Mouse (Mus musculus) small intestine, adult 2 months (tissue): ENCODE measurements around the gene Eif1. TPM values are rescaled to one million over a fixed set of nuclear protein-coding genes. Genes with fewer than 3 reads are reported as not detected.

ENCODE experiments used
- H3K27ac ChIP-seq: fragments of 200-500 bp; 2 replicates; pipeline ENCODE4 v1.5.1; 2012; ENCODE audit warnings: low read depth, low read length, control low read depth, inconsistent platforms; ENCODE audit not compliant: insufficient read depth
- H3K27me3 ChIP-seq: fragments of 200-500 bp; 2 replicates; pipeline ENCODE4 v1.6.1; 2012; ENCODE audit warnings: mild to moderate bottlenecking, moderate library complexity, low read length, inconsistent platforms; ENCODE audit not compliant: control insufficient read depth, insufficient read depth
- H3K36me3 ChIP-seq: fragments of 200-500 bp; 2 replicates; pipeline ENCODE4 v1.6.1; 2012; ENCODE audit warnings: mild to moderate bottlenecking, low read length, control low read depth, inconsistent platforms; ENCODE audit not compliant: control insufficient read depth, insufficient read depth
- H3K4me1 ChIP-seq: fragments of 200-500 bp; 2 replicates; pipeline ENCODE4 v1.6.1; 2012; ENCODE audit warnings: low read length, inconsistent platforms, mixed read lengths; ENCODE audit not compliant: control insufficient read depth, insufficient read depth, insufficient read length
- H3K4me3 ChIP-seq: fragments of 200-500 bp; 2 replicates; pipeline ENCODE4 v1.5.1; 2012; ENCODE audit warnings: low read depth, mild to moderate bottlenecking, control low read depth, inconsistent platforms, low read length, moderate library complexity
- CTCF ChIP-seq: fragments of 200-500 bp; IDR thresholded peaks from 2 replicates; pipeline ENCODE4 v1.5.1; 2012; ENCODE audit warnings: low read depth, mild to moderate bottlenecking, control low read depth, inconsistent platforms, low read length, moderate library complexity, mixed read lengths; ENCODE audit not compliant: insufficient replicate concordance, insufficient read length; ENCODE audit errors: extremely low read depth
- POLR2A ChIP-seq: fragments of 200-500 bp; IDR thresholded peaks from 2 replicates; pipeline ENCODE4 v1.6.1; 2012; ENCODE audit warnings: low read depth, mild to moderate bottlenecking, control low read depth, inconsistent platforms, low read length, moderate library complexity
- WGBS: fragments of 180-500 bp; shearing (Covaris S2); methylation state at CpG from one replicate; pipeline ENCODE4 v1.1.7; 2018; 5-methylcytosine and 5-hydroxymethylcytosine counted together
- polyA plus RNA-seq: library from polyadenylated mRNA; depleted of rRNA; stranded (reverse); fragments of >200 nt; gene quantifications from 2 replicates; pipeline ENCODE4 v1.2.3, GENCODE M21; 2012

Eif1 gene
- polyA plus RNA-seq, 1 experiment: 102 TPM

GRCm38 (mm10) chr11:100281596-100282544 is 37.8 kb upstream of the Eif1 start:
- no peak overlapping the region for H3K4me3 ChIP-seq
- no peaks in the 10 kb centered on the region for H3K36me3 ChIP-seq
- H3K27ac ChIP-seq: no peak overlapping the region
- no peaks in the 10 kb centered on the region for H3K27me3 ChIP-seq
- TF ChIP-seq CTCF (peak; percentile 41; the same call in 1 of the 2 replicates), POLR2A (no peak)
- WGBS: 19% methylated on average over 11 of the region's 11 CpGs
- H3K4me1 ChIP-seq: peaks cover 31% of the 10 kb centered on the region

DNA sequence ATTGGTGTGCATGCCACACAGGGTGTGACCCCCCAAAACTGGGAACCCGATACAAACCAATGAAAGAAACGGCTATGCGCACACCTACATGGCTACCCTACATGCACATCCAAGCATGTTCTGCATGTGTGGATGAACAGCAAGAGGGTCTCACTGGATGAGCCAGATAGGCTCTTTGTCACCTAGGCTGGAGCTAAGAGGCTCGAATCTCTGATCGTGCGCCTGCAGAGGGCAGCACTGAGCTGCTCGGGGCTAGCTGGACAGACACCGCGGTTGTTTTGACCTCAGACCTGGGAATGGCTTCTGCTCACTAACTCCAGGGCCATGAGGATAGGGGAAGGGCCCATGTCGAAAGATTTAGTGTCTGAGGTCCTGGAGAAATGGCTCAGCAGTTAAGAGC is 37.1 kb upstream of the Eif1 start:
- H3K27me3 ChIP-seq: no peaks in the 10 kb centered on the region
- TF ChIP-seq CTCF (peak; percentile 97), POLR2A (no peak)
- no peaks in the 10 kb centered on the region for H3K36me3 ChIP-seq
- no peak overlapping the region for H3K4me3 ChIP-seq
- H3K27ac ChIP-seq: no peak overlapping the region
- H3K4me1 ChIP-seq: peaks cover 34% of the 10 kb centered on the region
- WGBS: 17% methylated on average over 10 of the region's 10 CpGs

GRCm38 (mm10) chr11:100284988-100285387 is 34.7 kb upstream of the Eif1 start:
- 47% methylated on average over 4 of the region's 4 CpGs for WGBS
- Histone ChIP-seq H3K36me3 (no peaks in the 10 kb centered on the region), H3K4me1 (peaks cover 54% of the 10 kb centered on the region), H3K4me3 (no peak overlapping the region), H3K27ac (peak overlapping the region; percentile 100), H3K27me3 (no peaks in the 10 kb centered on the region)
- TF ChIP-seq POLR2A (no peak), CTCF (no peak)

GRCm38 (mm10) chr11:100287024-100287423 is 32.7 kb upstream of the Eif1 start:
- Histone ChIP-seq H3K27ac (peak overlapping the region; percentile 100), H3K4me3 (no peak overlapping the region), H3K4me1 (peaks cover 58% of the 10 kb centered on the region), H3K36me3 (no peaks in the 10 kb centered on the region), H3K27me3 (no peaks in the 10 kb centered on the region)
- WGBS: 20% methylated on average over 10 of the region's 10 CpGs
- TF ChIP-seq POLR2A: no peak
- TF ChIP-seq CTCF: no peak

DNA sequence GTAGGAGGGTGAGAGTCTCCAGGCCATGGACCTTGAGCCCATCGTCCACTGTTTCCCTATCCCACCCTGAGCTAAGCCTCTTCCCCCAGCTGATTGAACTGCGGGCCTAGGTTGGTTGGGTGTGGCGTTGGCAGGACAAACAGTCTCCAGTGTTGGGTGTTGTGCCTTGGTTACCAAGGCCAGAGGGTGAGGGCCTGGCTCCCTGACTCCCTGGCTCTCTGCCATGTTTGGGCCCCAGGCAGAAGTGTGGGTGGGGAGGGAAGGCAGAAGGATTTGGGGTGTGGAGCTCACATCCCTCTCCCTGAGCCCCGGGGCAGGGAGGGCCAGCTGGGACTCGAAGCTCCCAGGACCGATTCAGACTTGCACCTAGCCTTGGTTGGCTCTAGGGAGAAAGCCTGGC is 30.7 kb upstream of the Eif1 start:
- Histone ChIP-seq H3K4me3 (peak overlapping the region; percentile 53), H3K27ac (peak overlapping the region; percentile 99), H3K27me3 (no peaks in the 10 kb centered on the region), H3K4me1 (peaks cover 52% of the 10 kb centered on the region), H3K36me3 (no peaks in the 10 kb centered on the region)
- WGBS: 20% methylated on average over 6 of the region's 6 CpGs
- TF ChIP-seq CTCF (no peak), POLR2A (0 out of 2 replicates have a peak, but pooled peaks have one; percentile 48)

DNA sequence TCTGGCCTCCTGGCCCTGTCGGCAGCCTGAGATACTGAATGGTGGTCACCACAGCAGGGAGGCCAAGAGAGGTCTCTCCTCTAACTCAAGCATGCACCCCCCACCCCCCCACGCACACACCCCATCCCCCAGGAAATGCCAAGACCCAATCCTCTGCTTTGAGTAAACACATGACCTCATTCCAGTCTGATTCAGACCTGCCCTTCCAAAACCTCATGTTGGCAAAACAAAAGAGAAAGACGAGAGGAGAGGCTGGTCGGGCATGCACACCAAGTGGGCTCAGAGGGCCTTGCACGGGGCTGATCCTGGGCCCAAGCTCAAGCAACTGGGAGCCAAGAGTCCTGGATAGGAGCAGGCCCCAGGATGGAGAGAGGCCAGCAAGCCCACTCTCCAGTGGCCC is 29.4 kb upstream of the Eif1 start:
- Histone ChIP-seq H3K27ac (peak overlapping the region; percentile 99; the same call in 1 of the 2 replicates), H3K4me3 (no peak overlapping the region), H3K4me1 (peaks cover 43% of the 10 kb centered on the region), H3K27me3 (no peaks in the 10 kb centered on the region), H3K36me3 (no peaks in the 10 kb centered on the region)
- TF ChIP-seq POLR2A (no peak), CTCF (no peak)
- WGBS: 32% methylated on average over 5 of the region's 5 CpGs

DNA sequence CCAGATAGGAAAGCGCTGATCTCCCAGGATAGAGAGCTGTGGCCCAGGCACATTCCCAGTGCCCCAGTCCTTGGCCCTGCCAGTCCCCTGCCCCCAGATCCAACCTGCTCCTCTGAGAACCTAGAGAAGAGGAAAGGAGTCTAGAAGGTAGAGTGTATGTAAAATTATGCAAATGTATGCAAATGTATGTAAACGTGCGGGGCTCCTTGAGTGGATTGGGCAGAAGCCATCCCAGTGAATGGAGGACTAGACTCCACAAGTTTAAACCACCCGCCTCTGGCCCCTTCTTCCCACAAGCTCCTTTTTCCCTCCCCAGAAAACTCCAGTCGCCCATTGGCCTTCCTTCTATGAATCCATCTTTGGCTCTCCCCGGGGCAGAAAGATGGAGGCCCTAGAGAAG is 26.8 kb upstream of the Eif1 start:
- TF ChIP-seq CTCF (no peak), POLR2A (no peak)
- 88% methylated on average over 6 of the region's 6 CpGs for WGBS

More for the DNA sequence above, 26.8 kb upstream of the Eif1 start:
- H3K36me3 ChIP-seq: no peaks in the 10 kb centered on the region
- no peak overlapping the region for H3K27ac ChIP-seq
- no peaks in the 10 kb centered on the region for H3K27me3 ChIP-seq
- peaks cover 24% of the 10 kb centered on the region for H3K4me1 ChIP-seq
- no peak overlapping the region for H3K4me3 ChIP-seq
